Mouse (Mus musculus) liver, embryonic 11.5 days (tissue): ENCODE data around the gene A930033H14Rik. TPM values are rescaled to one million over a fixed set of nuclear protein-coding genes. Genes with fewer than 3 reads are reported as not detected.

Experiments
- ATAC-seq: fragments of 200-750 bp; cut with Nextera tagmentation; replicated peaks from 2 replicates; pipeline ENCODE4 v1.8.0; 2017; ENCODE audit warnings: moderate number of reproducible peaks, mild to moderate bottlenecking, moderate TSS enrichment, moderate library complexity; ENCODE audit not compliant: low FRiP score
- DNase-seq: peaks from one replicate; pipeline ENCODE4 v3.0.0-alpha.2; 2017; ENCODE audit warnings: low spot score
- H3K27ac ChIP-seq: fragments of 300-500 bp; sonication (generic); 2 replicates; pipeline ENCODE4 v1.5.1; 2014; ENCODE audit warnings: mild to moderate bottlenecking, low read depth, low read length, control low read depth
- H3K27me3 ChIP-seq: fragments of 300-500 bp; sonication (generic); replicated peaks from 2 replicates; pipeline ENCODE4 v1.6.1; 2014; ENCODE audit warnings: low read length, mixed read lengths; ENCODE audit not compliant: control insufficient read depth, insufficient read depth
- H3K36me3 ChIP-seq: fragments of 300-500 bp; sonication (generic); 2 replicates; pipeline ENCODE4 v1.6.1; 2014; ENCODE audit warnings: mild to moderate bottlenecking, low read length, moderate library complexity, mixed read lengths; ENCODE audit not compliant: control insufficient read depth, insufficient read depth
- H3K4me1 ChIP-seq: fragments of 300-500 bp; sonication (generic); replicated peaks from 2 replicates; pipeline ENCODE4 v1.6.1; 2014; ENCODE audit warnings: low read length, mixed read lengths; ENCODE audit not compliant: control insufficient read depth, insufficient read depth
- H3K4me2 ChIP-seq: fragments of 300-500 bp; sonication (generic); 2 replicates; pipeline ENCODE4 v1.6.1; 2014; ENCODE audit warnings: mild to moderate bottlenecking, control low read depth, moderate library complexity
- H3K4me3 ChIP-seq: fragments of 300-500 bp; sonication (generic); 2 replicates; pipeline ENCODE4 v1.5.1; 2014; ENCODE audit warnings: low read depth, low read length, control low read depth
- H3K9ac ChIP-seq: fragments of 300-500 bp; sonication (generic); 2 replicates; pipeline ENCODE4 v1.6.1; 2014; ENCODE audit warnings: low read depth, low read length, control low read depth
- H3K9me3 ChIP-seq: fragments of 300-500 bp; sonication (generic); 2 replicates; pipeline ENCODE4 v1.6.1; 2016; ENCODE audit warnings: low read length, inconsistent platforms, mixed read lengths; ENCODE audit not compliant: control insufficient read depth
- WGBS: fragments of 180-500 bp; shearing (Covaris S2); extraction: QIAGEN DNeasy Blood & Tissue Kit; methylation state at CpG from one replicate; pipeline ENCODE4 v1.1.7; 2014; 5-methylcytosine and 5-hydroxymethylcytosine counted together
- polyA plus RNA-seq: library from polyadenylated mRNA; unstranded; fragments of >200 nt; fragmentation: Nextera tagmentation; extraction: Ambion mirVana; gene quantifications from 2 replicates; pipeline ENCODE4 v1.2.1, GENCODE M21; 2014

Gene A930033H14Rik
- polyA plus RNA-seq, 1 experiment from 2014 or later = 1.1 TPM

- Histone ChIP-seq H3K27me3 (no peaks in the 10 kb centered on the region), H3K4me3 (no peak overlapping the region), H3K36me3 (no peaks in the 10 kb centered on the region), H3K9ac (no peak overlapping the region), H3K9me3 (peaks cover 2% of the 10 kb centered on the region; the same call in 1 of the 2 replicates), H3K4me2 (no peak overlapping the region), H3K27ac (no peak overlapping the region), H3K4me1 (no peaks in the 10 kb centered on the region)
- WGBS = 61% methylated on average over 3 of the region's 3 CpGs
- ATAC-seq (no peak), DNase-seq (no peak)
These were observed 31.9 kb downstream of the A930033H14Rik start for GRCm38 (mm10) chr10:69180997-69181396.

DNA sequence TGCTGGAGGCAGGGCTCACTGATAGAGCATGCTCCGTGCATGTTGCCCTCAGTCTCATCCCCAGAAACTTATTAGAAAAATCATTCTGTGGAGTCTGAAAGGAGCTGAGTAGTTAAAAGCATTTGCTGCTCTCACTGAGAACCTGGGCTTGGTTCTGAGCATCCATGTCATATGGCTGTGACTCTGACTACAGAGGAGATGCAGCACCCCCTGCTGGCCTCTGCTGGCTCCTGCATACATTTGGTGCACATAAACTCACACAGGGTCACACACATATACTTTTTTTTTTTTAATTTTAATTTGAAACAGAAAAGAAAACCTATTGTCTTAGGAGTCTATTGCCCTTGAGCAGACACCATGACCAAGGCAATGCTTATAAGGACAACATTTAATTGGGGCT lies 33.6 kb downstream of the A930033H14Rik start:
- whole genome bisulfite sequencing = 89% methylated on average over 1 of the region's 1 CpGs
- H3K9me3 ChIP-seq = peaks cover 2% of the 10 kb centered on the region; the same call in 1 of the 2 replicates
- H3K36me3 ChIP-seq = no peaks in the 10 kb centered on the region
- no peak overlapping the region for H3K27ac ChIP-seq
- no peak overlapping the region for H3K4me3 ChIP-seq
- ATAC-seq (no peak), DNase-seq (no peak)
- no peak overlapping the region for H3K9ac ChIP-seq
- no peaks in the 10 kb centered on the region for H3K27me3 ChIP-seq
- H3K4me1 ChIP-seq = no peaks in the 10 kb centered on the region
- no peak overlapping the region for H3K4me2 ChIP-seq

DNA sequence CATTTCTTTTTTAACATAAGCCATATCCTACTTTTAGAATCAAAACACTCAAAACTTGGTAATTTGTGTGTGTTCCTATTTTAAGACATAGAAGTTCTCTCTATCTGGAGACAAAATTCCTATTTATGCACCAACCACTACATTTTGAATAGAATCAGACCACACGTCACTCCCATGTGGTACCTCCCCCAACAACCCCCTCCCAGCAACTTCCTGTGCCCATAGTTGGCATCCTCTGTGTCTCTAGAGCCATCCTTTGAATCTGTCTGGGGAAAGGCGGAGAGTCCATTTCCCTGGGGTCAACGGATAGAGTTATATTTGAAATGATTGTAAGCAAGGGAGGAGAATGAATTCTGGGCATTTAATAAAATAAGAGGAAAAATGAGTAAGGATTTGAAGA lies 36.8 kb downstream of the A930033H14Rik start:
- H3K9me3 ChIP-seq = peaks cover 2% of the 10 kb centered on the region; the same call in 1 of the 2 replicates
- no peak overlapping the region for H3K4me3 ChIP-seq
- no peaks in the 10 kb centered on the region for H3K36me3 ChIP-seq
- H3K4me2 ChIP-seq = no peak overlapping the region
- H3K9ac ChIP-seq = no peak overlapping the region
- H3K4me1 ChIP-seq = no peaks in the 10 kb centered on the region
- 75% methylated on average over 3 of the region's 3 CpGs for WGBS
- ATAC-seq = no peak
- H3K27me3 ChIP-seq = no peaks in the 10 kb centered on the region
- no peak overlapping the region for H3K27ac ChIP-seq
- no peak for DNase-seq

DNA sequence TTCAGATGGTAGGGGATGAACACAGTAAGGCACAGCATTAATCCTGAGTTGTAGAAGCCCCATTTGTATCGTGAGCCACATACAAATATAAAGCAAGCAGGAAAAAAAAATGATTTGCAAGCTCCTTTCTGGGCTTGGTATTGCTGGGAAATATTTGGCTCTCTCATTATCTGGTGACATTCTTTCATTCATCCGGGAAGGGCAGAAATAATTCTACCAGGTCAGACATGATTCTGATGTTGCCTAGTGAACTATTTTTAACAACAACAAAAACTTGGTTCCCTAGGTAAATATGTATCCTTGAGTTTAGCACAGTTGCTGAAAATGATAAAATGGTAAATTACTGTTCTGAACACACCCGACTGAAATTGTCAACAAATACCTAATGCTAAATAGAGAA lies 40.5 kb downstream of the A930033H14Rik start:
- H3K4me2 ChIP-seq = no peak overlapping the region
- no peaks in the 10 kb centered on the region for H3K9me3 ChIP-seq
- WGBS = 71% methylated on average over 3 of the region's 3 CpGs
- H3K4me3 ChIP-seq = no peak overlapping the region
- ATAC-seq (no peak), DNase-seq (no peak)
- no peaks in the 10 kb centered on the region for H3K36me3 ChIP-seq
- H3K9ac ChIP-seq = no peak overlapping the region
- H3K4me1 ChIP-seq = no peaks in the 10 kb centered on the region
- H3K27ac ChIP-seq = no peak overlapping the region
- H3K27me3 ChIP-seq = no peaks in the 10 kb centered on the region

DNA sequence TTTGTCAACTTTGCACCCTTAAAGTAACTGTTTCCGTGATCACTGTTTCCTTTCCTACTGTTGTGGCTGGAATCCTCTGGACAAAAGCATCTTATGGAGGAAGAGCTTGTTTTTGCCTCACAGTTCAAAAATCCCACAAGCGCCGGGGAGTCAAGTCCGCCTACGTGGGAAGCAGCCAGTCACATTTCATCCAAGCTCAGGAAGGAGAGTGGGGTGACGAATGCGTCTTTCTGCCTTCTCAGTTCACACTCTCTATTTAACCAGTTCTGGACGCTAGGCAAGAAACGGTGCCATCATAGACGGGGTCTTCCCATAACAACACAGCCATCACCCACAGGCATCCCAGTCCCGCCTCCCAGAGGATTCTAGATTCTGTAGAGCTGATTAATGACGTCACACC lies 46.4 kb downstream of the A930033H14Rik start:
- Histone ChIP-seq H3K4me3 (no peak overlapping the region), H3K9ac (no peak overlapping the region), H3K36me3 (no peaks in the 10 kb centered on the region), H3K4me1 (no peaks in the 10 kb centered on the region), H3K4me2 (no peak overlapping the region), H3K27me3 (no peaks in the 10 kb centered on the region), H3K9me3 (no peaks in the 10 kb centered on the region), H3K27ac (no peak overlapping the region)
- ATAC-seq (no peak), DNase-seq (no peak)
- 75% methylated on average over 12 of the region's 12 CpGs for WGBS

GRCm38 (mm10) chr10:69165847-69166246 lies 47.1 kb downstream of the A930033H14Rik start:
- Histone ChIP-seq H3K9ac (no peak overlapping the region), H3K9me3 (no peaks in the 10 kb centered on the region), H3K27ac (no peak overlapping the region), H3K27me3 (no peaks in the 10 kb centered on the region), H3K36me3 (no peaks in the 10 kb centered on the region), H3K4me3 (no peak overlapping the region), H3K4me1 (no peaks in the 10 kb centered on the region), H3K4me2 (no peak overlapping the region)
- ATAC-seq = no peak
- no peak for DNase-seq
- 72% methylated on average over 3 of the region's 3 CpGs for WGBS

- Histone ChIP-seq H3K9ac (no peak overlapping the region), H3K4me3 (no peak overlapping the region), H3K27ac (no peak overlapping the region), H3K27me3 (no peaks in the 10 kb centered on the region), H3K9me3 (no peaks in the 10 kb centered on the region), H3K4me1 (no peaks in the 10 kb centered on the region), H3K4me2 (no peak overlapping the region), H3K36me3 (no peaks in the 10 kb centered on the region)
- WGBS = 52% methylated on average over 7 of the region's 7 CpGs
- ATAC-seq (no peak), DNase-seq (no peak)
These were observed 47.8 kb downstream of the A930033H14Rik start for GRCm38 (mm10) chr10:69165125-69165524.

GRCm38 (mm10) chr10:69163216-69163615 lies 49.7 kb downstream of the A930033H14Rik start:
- Histone ChIP-seq H3K36me3 (no peaks in the 10 kb centered on the region), H3K4me1 (no peaks in the 10 kb centered on the region), H3K4me3 (no peak overlapping the region), H3K27ac (no peak overlapping the region), H3K27me3 (no peaks in the 10 kb centered on the region), H3K9ac (no peak overlapping the region), H3K4me2 (no peak overlapping the region), H3K9me3 (no peaks in the 10 kb centered on the region)
- DNase-seq (no peak), ATAC-seq (no peak)
- 83% methylated on average over 5 of the region's 5 CpGs for WGBS

DNA sequence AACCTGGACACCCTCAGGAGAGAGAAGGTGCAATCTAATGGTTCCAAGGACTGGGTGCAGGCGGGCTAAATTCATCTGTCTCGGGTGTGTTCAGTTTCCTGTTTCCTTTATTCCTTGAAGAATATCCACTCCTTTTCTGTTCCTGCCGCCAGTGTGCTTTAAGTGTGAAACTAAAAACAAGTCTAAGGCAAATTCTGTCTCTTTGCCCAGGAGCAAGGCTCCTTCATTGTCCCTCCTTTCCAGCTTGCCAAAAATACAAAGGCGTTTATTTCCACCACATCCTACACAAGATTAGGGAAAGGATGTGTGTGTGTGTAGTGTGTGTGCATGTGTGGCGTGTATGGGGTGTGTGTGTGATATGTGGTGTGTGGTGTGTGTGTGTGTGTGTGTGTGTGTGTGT lies 50.3 kb downstream of the A930033H14Rik start:
- ATAC-seq = no peak
- Histone ChIP-seq H3K9ac (no peak overlapping the region), H3K4me1 (no peaks in the 10 kb centered on the region), H3K27ac (no peak overlapping the region), H3K9me3 (no peaks in the 10 kb centered on the region), H3K4me3 (no peak overlapping the region), H3K36me3 (no peaks in the 10 kb centered on the region), H3K4me2 (no peak overlapping the region), H3K27me3 (no peaks in the 10 kb centered on the region)
- WGBS = 71% methylated on average over 5 of the region's 5 CpGs
- no peak for DNase-seq
